Mouse (Mus musculus): ENCODE results near the gene Krtap12-1. TPM values are rescaled to one million over a fixed set of nuclear protein-coding genes. Genes with fewer than 3 reads are reported as not detected.
"Not testable (repeated sequence)": the region's sequence is repeated elsewhere in the genome, so short reads cannot be mapped to it uniquely, and the experiment has no call there.

Krtap12-1 gene
- polyA plus RNA-seq, 1 experiment from 2014 or later, result 0.23 TPM

- WGBS, result 55% methylated on average over 1 of the region's 1 CpGs
- ATAC-seq (ENCODE audit: low FRiP score, low read depth); H3K4me3 ChIP-seq; H3K27ac ChIP-seq; H3K4me2 ChIP-seq (replicated peaks); H3K36me3 ChIP-seq; H3K27me3 ChIP-seq; H3K9ac ChIP-seq; H3K4me1 ChIP-seq; H3K9me3 ChIP-seq: not testable (repeated sequence)
Observed at GRCm38 (mm10) chr10:77751254-77751653, 30.9 kb downstream of the Krtap12-1 start, which contains the start of gene Gm9736. TSS of gene Gm9736 (minus strand) at chr10:77751354.

GRCm38 (mm10) chr10:77752312-77752711, 31.9 kb downstream of the Krtap12-1 start:
- H3K27me3 ChIP-seq; H3K9me3 ChIP-seq; ATAC-seq (ENCODE audit: low FRiP score, low read depth); H3K9ac ChIP-seq; H3K4me1 ChIP-seq; H3K36me3 ChIP-seq; H3K27ac ChIP-seq; H3K4me3 ChIP-seq; H3K4me2 ChIP-seq (replicated peaks): not testable (repeated sequence)
- 62% methylated on average over 3 of the region's 3 CpGs for WGBS

GRCm38 (mm10) chr10:77753448-77753847, 33.0 kb downstream of the Krtap12-1 start:
- Histone ChIP-seq H3K27ac (no peak overlapping the region), H3K36me3 (no peaks in the 10 kb centered on the region), H3K4me1 (peaks cover 6% of the 10 kb centered on the region; the same call in 1 of the 2 replicates), H3K4me3 (no peak overlapping the region), H3K4me2 (replicated peaks) (no peak overlapping the region), H3K9me3 (no peaks in the 10 kb centered on the region), H3K9ac (no peak overlapping the region), H3K27me3 (no peaks in the 10 kb centered on the region)
- ATAC-seq (ENCODE audit: low FRiP score, low read depth), result no peak

- not testable (repeated sequence) for H3K9me3 ChIP-seq; ATAC-seq (ENCODE audit: low FRiP score, low read depth); H3K27me3 ChIP-seq; H3K36me3 ChIP-seq; H3K9ac ChIP-seq; H3K4me3 ChIP-seq; H3K27ac ChIP-seq; H3K4me2 ChIP-seq (replicated peaks); H3K4me1 ChIP-seq
- WGBS, result no CpG with 5 or more reads among the region's 1 CpGs
Observed at GRCm38 (mm10) chr10:77759582-77759981, 39.2 kb downstream of the Krtap12-1 start, which contains the start of gene Gm3233. TSS of gene Gm3233 (minus strand) at chr10:77759682.

- no peak for ATAC-seq (ENCODE audit: low FRiP score, low read depth)
- H3K27ac ChIP-seq, result no peak overlapping the region
- no peak overlapping the region for H3K4me2 ChIP-seq (replicated peaks)
- no peaks in the 10 kb centered on the region for H3K9me3 ChIP-seq
- no peak overlapping the region for H3K4me3 ChIP-seq
- no peaks in the 10 kb centered on the region for H3K36me3 ChIP-seq
- H3K27me3 ChIP-seq, result no peaks in the 10 kb centered on the region
- 64% methylated on average over 1 of the region's 1 CpGs for WGBS
- no peak overlapping the region for H3K9ac ChIP-seq
- H3K4me1 ChIP-seq, result no peaks in the 10 kb centered on the region
Observed at GRCm38 (mm10) chr10:77769727-77770126, 49.3 kb downstream of the Krtap12-1 start.

Other genes starting within 250 kb of the Krtap12-1 start
- gene Fam207a, start 204.8 kb upstream of the Krtap12-1 start, polyA plus RNA-seq (2015; fragmentation: Nextera tagmentation; extraction: Ambion mirVana), result 40.7 and 43.6 TPM in 2 replicates
- 1.2 and 1.3 TPM in 2 replicates for gene Itgb2, start 190.3 kb upstream of the Krtap12-1 start, polyA plus RNA-seq (2015; fragmentation: Nextera tagmentation; extraction: Ambion mirVana)
- gene Pttg1ip, start 138.9 kb upstream of the Krtap12-1 start, polyA plus RNA-seq (2015; fragmentation: Nextera tagmentation; extraction: Ambion mirVana), result 122 and 124 TPM in 2 replicates
- gene Sumo3, start 114.5 kb upstream of the Krtap12-1 start, polyA plus RNA-seq (2015; fragmentation: Nextera tagmentation; extraction: Ambion mirVana), result 389 and 422 TPM in 2 replicates
- gene Gm49325, start 114.4 kb upstream of the Krtap12-1 start, polyA plus RNA-seq (2015; fragmentation: Nextera tagmentation; extraction: Ambion mirVana), result 3.9 TPM in 1 of 2 replicates, not detected in the other
- 89.3 and 96.0 TPM in 2 replicates for gene Ube2g2, start 98.3 kb upstream of the Krtap12-1 start, polyA plus RNA-seq (2015; fragmentation: Nextera tagmentation; extraction: Ambion mirVana)
- gene Tspear, start 34.0 kb upstream of the Krtap12-1 start, polyA plus RNA-seq (2015; fragmentation: Nextera tagmentation; extraction: Ambion mirVana), result 0.74 and 1.3 TPM in 2 replicates
- not detected in 2 replicates for gene Gm19402, start 29.8 kb upstream of the Krtap12-1 start, polyA plus RNA-seq (2015; fragmentation: Nextera tagmentation; extraction: Ambion mirVana)
- gene Gm9508, start 23.4 kb upstream of the Krtap12-1 start, polyA plus RNA-seq (2015; fragmentation: Nextera tagmentation; extraction: Ambion mirVana), result not detected in 2 replicates
- not detected in 2 replicates for gene Gm10272, start 14.0 kb upstream of the Krtap12-1 start, polyA plus RNA-seq (2015; fragmentation: Nextera tagmentation; extraction: Ambion mirVana)
- gene Gm10024, start 9.1 kb upstream of the Krtap12-1 start, polyA plus RNA-seq (2015; fragmentation: Nextera tagmentation; extraction: Ambion mirVana), result 0.51 TPM in 1 of 2 replicates, not detected in the other
- gene Gm10142, start 4.8 kb upstream of the Krtap12-1 start, polyA plus RNA-seq (2015; fragmentation: Nextera tagmentation; extraction: Ambion mirVana), result not detected in 2 replicates
- gene Gm10100, start 5.9 kb downstream of the Krtap12-1 start, polyA plus RNA-seq (2015; fragmentation: Nextera tagmentation; extraction: Ambion mirVana), result not detected in 2 replicates
- not detected in 2 replicates for gene Gm18596, start 22.0 kb downstream of the Krtap12-1 start, polyA plus RNA-seq (2015; fragmentation: Nextera tagmentation; extraction: Ambion mirVana)
- not detected in 2 replicates for gene Gm9736, start 30.8 kb downstream of the Krtap12-1 start, polyA plus RNA-seq (2015; fragmentation: Nextera tagmentation; extraction: Ambion mirVana)
- not detected in 2 replicates for gene Gm3233, start 39.1 kb downstream of the Krtap12-1 start, polyA plus RNA-seq (2015; fragmentation: Nextera tagmentation; extraction: Ambion mirVana)
- gene Gm3238, start 50.7 kb downstream of the Krtap12-1 start, polyA plus RNA-seq (2015; fragmentation: Nextera tagmentation; extraction: Ambion mirVana), result not detected in 2 replicates
- not detected in 2 replicates for gene Gm7138, start 56.3 kb downstream of the Krtap12-1 start, polyA plus RNA-seq (2015; fragmentation: Nextera tagmentation; extraction: Ambion mirVana)
- gene Gm3250, start 61.9 kb downstream of the Krtap12-1 start, polyA plus RNA-seq (2015; fragmentation: Nextera tagmentation; extraction: Ambion mirVana), result not detected in 2 replicates
- not detected in 2 replicates for gene Gm7137, start 67.6 kb downstream of the Krtap12-1 start, polyA plus RNA-seq (2015; fragmentation: Nextera tagmentation; extraction: Ambion mirVana)
- gene Gm9639, start 74.5 kb downstream of the Krtap12-1 start, polyA plus RNA-seq (2015; fragmentation: Nextera tagmentation; extraction: Ambion mirVana), result not detected in 2 replicates
- gene Gm19668, start 78.5 kb downstream of the Krtap12-1 start, polyA plus RNA-seq (2015; fragmentation: Nextera tagmentation; extraction: Ambion mirVana), result not detected in 2 replicates
- not detected in 2 replicates for gene Gm9507, start 91.2 kb downstream of the Krtap12-1 start, polyA plus RNA-seq (2015; fragmentation: Nextera tagmentation; extraction: Ambion mirVana)
- not detected in 2 replicates for gene Gm2696, start 94.1 kb downstream of the Krtap12-1 start, polyA plus RNA-seq (2015; fragmentation: Nextera tagmentation; extraction: Ambion mirVana)
- gene Krtap10-4, start 106.5 kb downstream of the Krtap12-1 start, polyA plus RNA-seq (2015; fragmentation: Nextera tagmentation; extraction: Ambion mirVana), result not detected in 2 replicates
- not detected in 2 replicates for gene Krtap10-10, start 115.3 kb downstream of the Krtap12-1 start, polyA plus RNA-seq (2015; fragmentation: Nextera tagmentation; extraction: Ambion mirVana)
- gene Gm36176, start 126.2 kb downstream of the Krtap12-1 start, polyA plus RNA-seq (2015; fragmentation: Nextera tagmentation; extraction: Ambion mirVana), result not detected in 2 replicates
- not detected in 2 replicates for gene Gm10318, start 132.3 kb downstream of the Krtap12-1 start, polyA plus RNA-seq (2015; fragmentation: Nextera tagmentation; extraction: Ambion mirVana)
- gene Gm3285, start 141.4 kb downstream of the Krtap12-1 start, polyA plus RNA-seq (2015; fragmentation: Nextera tagmentation; extraction: Ambion mirVana), result not detected in 2 replicates
- 4.1 and 4.7 TPM in 2 replicates for gene Lrrc3, start 181.9 kb downstream of the Krtap12-1 start, polyA plus RNA-seq (2015; fragmentation: Nextera tagmentation; extraction: Ambion mirVana)
- gene Trpm2, start 250.0 kb downstream of the Krtap12-1 start, polyA plus RNA-seq (2015; fragmentation: Nextera tagmentation; extraction: Ambion mirVana), result 0.28 and 0.29 TPM in 2 replicates

Measured in limb, embryonic 13.5 days (tissue).